Mouse (Mus musculus) kidney, embryonic 16.5 days (tissue): ENCODE data around the gene Gm16867. TPM values are rescaled to one million over a fixed set of nuclear protein-coding genes. Genes with fewer than 3 reads are reported as not detected.
"Not testable (repeated sequence)": the region's sequence is repeated elsewhere in the genome, so short reads cannot be mapped to it uniquely, and the experiment has no call there.

Experiments used
- ATAC-seq: fragments of 200-750 bp; cut with Nextera tagmentation; 2 replicates; pipeline ENCODE4 v1.8.0; 2017; ENCODE audit warnings: moderate TSS enrichment; ENCODE audit not compliant: low FRiP score, low TSS enrichment
- H3K27ac ChIP-seq: fragments of 300-500 bp; sonication (generic); 2 replicates; pipeline ENCODE4 v1.5.1; 2014; ENCODE audit warnings: low read length
- H3K27me3 ChIP-seq: fragments of 300-500 bp; sonication (generic); 2 replicates; pipeline ENCODE4 v1.6.1; 2014; ENCODE audit warnings: low read length, control low read depth, mixed read lengths; ENCODE audit not compliant: insufficient read depth
- H3K36me3 ChIP-seq: fragments of 300-500 bp; sonication (generic); 2 replicates; pipeline ENCODE4 v1.6.1; 2014; ENCODE audit warnings: low read length, control low read depth, mixed read lengths; ENCODE audit not compliant: insufficient read depth
- H3K4me1 ChIP-seq: fragments of 300-500 bp; sonication (generic); 2 replicates; pipeline ENCODE4 v1.6.1; 2014; ENCODE audit warnings: low read length, control low read depth, mixed read lengths; ENCODE audit not compliant: insufficient read depth
- H3K4me2 ChIP-seq: fragments of 300-500 bp; sonication (generic); replicated peaks from 2 replicates; pipeline ENCODE4 v1.6.1; 2014; ENCODE audit warnings: low read depth, low read length
- H3K4me3 ChIP-seq: fragments of 300-500 bp; sonication (generic); 2 replicates; pipeline ENCODE4 v1.5.1; 2014; ENCODE audit warnings: mild to moderate bottlenecking, low read length
- H3K9ac ChIP-seq: fragments of 300-500 bp; sonication (generic); replicated peaks from 2 replicates; pipeline ENCODE4 v1.6.1; 2014; ENCODE audit warnings: low read length
- H3K9me3 ChIP-seq: fragments of 300-500 bp; sonication (generic); 2 replicates; pipeline ENCODE4 v1.6.1; 2016; ENCODE audit warnings: low read length, control low read depth
- WGBS: fragments of 180-500 bp; shearing (Covaris S2); extraction: QIAGEN DNeasy Blood & Tissue Kit; methylation state at CpG from one replicate; pipeline ENCODE4 v1.1.7; 2014; 5-methylcytosine and 5-hydroxymethylcytosine counted together
- polyA plus RNA-seq: library from polyadenylated mRNA; unstranded; fragments of >200 nt; fragmentation: Nextera tagmentation; extraction: Ambion mirVana; gene quantifications from 2 replicates; pipeline ENCODE4 v1.2.1, GENCODE M21; 2015

Gm16867 gene
- not detected in 2 replicates for polyA plus RNA-seq

DNA sequence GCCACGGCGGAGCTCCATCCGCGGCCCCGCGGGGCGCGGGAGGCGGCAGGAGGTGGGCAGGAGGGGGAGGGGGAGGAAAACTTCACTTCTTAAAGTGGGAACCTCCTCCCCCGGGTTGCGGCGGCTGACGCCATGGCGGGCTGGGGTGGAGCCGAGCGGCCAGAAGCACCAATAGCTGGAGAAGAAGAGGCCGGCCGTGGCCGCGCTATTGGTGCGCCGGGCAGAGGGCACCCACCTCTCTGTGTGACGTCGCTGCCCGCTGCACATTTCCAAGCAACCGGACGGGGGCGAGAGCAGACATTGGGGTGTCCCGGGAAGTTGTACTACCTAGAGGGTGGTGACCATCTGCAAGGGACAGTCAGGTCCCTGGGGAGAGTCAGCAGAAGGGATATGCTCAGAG, at the start of gene Gm16867:
TSS of gene Gm16867 (minus strand) at position 189 of the 400 bp plus-strand sequence.
- H3K36me3 ChIP-seq, H3K4me3 ChIP-seq, H3K9ac ChIP-seq, H3K4me1 ChIP-seq, H3K27me3 ChIP-seq, H3K9me3 ChIP-seq, H3K4me2 ChIP-seq, H3K27ac ChIP-seq: not testable (repeated sequence)
- peak; percentile 99 for ATAC-seq
- WGBS, result no CpG with 5 or more reads among the region's 29 CpGs

- H3K27me3 ChIP-seq, H3K4me1 ChIP-seq, H3K9ac ChIP-seq, H3K9me3 ChIP-seq, ATAC-seq, H3K27ac ChIP-seq, H3K36me3 ChIP-seq, H3K4me3 ChIP-seq, H3K4me2 ChIP-seq: not testable (repeated sequence)
- WGBS, result no CpG with 5 or more reads among the region's 4 CpGs
Observed at GRCm38 (mm10) chr14:69547310-69547709, 44.1 kb upstream of the Gm16867 start.

DNA sequence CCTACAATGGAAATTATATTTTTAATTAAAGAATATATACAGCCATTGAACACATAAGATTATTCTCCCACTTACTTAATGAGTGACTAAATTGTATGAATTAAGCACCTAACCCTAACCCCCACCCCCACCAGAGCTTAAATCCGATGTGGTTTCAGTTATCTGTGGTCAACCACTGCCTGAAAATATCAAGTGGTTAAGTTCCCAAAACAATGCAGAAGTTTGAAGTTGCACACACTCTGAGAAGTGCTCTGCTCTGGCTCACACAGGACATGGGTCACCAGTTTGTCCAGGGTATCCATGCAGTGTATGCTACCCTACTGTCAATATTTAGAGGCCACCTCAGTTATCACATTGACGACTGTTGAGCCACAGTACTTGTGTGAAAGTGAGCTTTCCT, 41.9 kb upstream of the Gm16867 start:
- H3K27ac ChIP-seq, H3K27me3 ChIP-seq, H3K36me3 ChIP-seq, H3K4me3 ChIP-seq, ATAC-seq, H3K9me3 ChIP-seq, H3K4me1 ChIP-seq, H3K4me2 ChIP-seq, H3K9ac ChIP-seq: not testable (repeated sequence)
- WGBS, result no CpG with 5 or more reads among the region's 2 CpGs

DNA sequence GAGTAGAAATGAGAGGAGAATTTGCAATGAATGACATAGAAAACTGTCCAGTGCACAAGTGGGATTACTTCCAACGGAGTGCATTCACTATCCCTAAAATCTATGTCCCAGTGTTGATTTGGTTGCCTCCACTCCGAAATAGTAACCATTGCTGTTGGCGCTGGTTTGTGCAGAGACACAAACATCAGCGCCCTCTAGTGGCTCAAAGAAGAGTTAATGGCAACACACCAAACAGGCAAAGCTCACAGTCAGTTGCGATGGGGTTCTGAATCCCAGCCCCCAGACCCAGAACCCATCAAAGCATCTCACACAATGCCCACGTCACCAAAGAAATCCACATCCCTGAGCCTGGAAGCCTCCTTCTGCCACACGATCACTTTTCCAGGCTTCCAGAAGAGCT, 40.9 kb upstream of the Gm16867 start:
- H3K4me2 ChIP-seq, H3K36me3 ChIP-seq, H3K27me3 ChIP-seq, H3K4me1 ChIP-seq, H3K4me3 ChIP-seq, H3K27ac ChIP-seq, ATAC-seq, H3K9ac ChIP-seq, H3K9me3 ChIP-seq: not testable (repeated sequence)
- WGBS, result no CpG with 5 or more reads among the region's 7 CpGs

- not testable (repeated sequence) for ATAC-seq, H3K4me1 ChIP-seq, H3K4me2 ChIP-seq, H3K27me3 ChIP-seq, H3K9ac ChIP-seq, H3K4me3 ChIP-seq, H3K36me3 ChIP-seq, H3K9me3 ChIP-seq, H3K27ac ChIP-seq
- no CpG with 5 or more reads among the region's 7 CpGs for WGBS
Observed at GRCm38 (mm10) chr14:69542695-69543094, 39.5 kb upstream of the Gm16867 start.

DNA sequence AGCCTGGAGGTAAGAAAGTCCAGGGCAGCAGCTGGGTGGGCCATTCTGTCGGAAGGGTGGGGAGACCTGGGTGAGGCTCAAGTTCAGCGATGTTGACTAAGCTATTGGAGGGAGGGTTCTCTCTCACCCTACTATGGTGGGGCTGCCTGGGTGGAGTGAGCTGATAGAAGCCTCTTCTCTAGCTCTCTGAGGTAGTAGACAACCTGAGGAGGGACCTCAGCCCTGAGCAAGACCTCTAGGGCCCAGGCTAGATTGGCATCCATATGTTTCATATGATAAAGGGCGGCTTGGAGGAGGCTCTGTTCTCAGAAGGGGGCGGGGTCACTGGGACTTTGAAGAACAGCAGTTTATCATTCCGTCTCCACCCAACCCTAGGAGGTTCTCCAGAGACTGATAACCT, 37.0 kb upstream of the Gm16867 start:
- H3K36me3 ChIP-seq, H3K4me2 ChIP-seq, H3K9me3 ChIP-seq, H3K27ac ChIP-seq, H3K27me3 ChIP-seq, H3K4me1 ChIP-seq, H3K4me3 ChIP-seq, ATAC-seq, H3K9ac ChIP-seq: not testable (repeated sequence)
- WGBS, result no CpG with 5 or more reads among the region's 5 CpGs

DNA sequence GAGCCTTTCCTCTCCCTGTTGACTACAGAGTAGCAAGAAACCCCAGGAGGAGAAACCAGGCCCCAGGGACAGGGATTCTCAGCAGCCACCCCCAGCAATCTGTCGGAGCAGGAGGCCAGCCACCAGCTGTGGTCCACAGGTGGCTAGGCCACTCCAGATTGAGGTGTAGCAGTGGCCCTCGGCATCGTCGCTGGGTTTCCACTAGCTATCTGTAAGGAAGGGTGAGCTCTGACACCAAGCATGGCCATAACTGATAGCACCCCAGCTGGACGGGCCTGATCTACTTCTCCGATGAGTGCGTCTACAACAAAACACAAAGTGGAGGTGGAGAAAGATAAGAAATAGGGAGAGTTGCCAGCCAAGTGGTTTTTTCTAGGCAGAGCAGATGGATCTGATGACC, 33.4 kb upstream of the Gm16867 start:
- not testable (repeated sequence) for H3K27ac ChIP-seq, H3K9me3 ChIP-seq, H3K27me3 ChIP-seq, ATAC-seq, H3K4me3 ChIP-seq, H3K9ac ChIP-seq, H3K4me1 ChIP-seq, H3K36me3 ChIP-seq, H3K4me2 ChIP-seq
- WGBS, result no CpG with 5 or more reads among the region's 7 CpGs

DNA sequence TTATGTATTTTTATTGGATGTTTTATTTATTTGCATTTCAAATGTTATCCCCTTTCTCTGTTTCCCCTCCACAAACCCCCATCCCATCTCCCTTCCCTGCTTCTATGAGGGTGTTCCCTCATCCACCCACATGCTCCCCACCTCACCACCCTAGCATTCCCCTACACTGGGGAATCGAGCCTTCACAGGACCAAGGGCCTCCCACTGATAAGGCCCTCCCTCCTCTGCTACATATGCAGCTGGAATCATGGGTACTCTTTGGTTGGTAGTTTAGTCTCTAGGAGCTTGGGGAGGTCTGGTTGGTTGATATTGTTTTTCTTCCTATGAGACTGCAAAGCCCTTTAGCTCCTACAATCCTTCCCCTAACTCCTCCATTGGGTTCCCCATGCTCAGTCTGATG, 23.0 kb upstream of the Gm16867 start:
- WGBS, result no CpG with 5 or more reads among the region's 1 CpGs
- not testable (repeated sequence) for ATAC-seq

GRCm38 (mm10) chr14:69523001-69523400, 19.8 kb upstream of the Gm16867 start:
- not testable (repeated sequence) for H3K36me3 ChIP-seq, ATAC-seq, H3K27ac ChIP-seq, H3K4me3 ChIP-seq, H3K27me3 ChIP-seq, H3K9me3 ChIP-seq, H3K4me1 ChIP-seq, H3K9ac ChIP-seq, H3K4me2 ChIP-seq
- WGBS, result no CpG with 5 or more reads among the region's 1 CpGs

More for the DNA sequence above, 23.0 kb upstream of the Gm16867 start:
- H3K36me3 ChIP-seq, H3K4me3 ChIP-seq, H3K27me3 ChIP-seq, H3K27ac ChIP-seq, H3K4me2 ChIP-seq, H3K4me1 ChIP-seq, H3K9me3 ChIP-seq, H3K9ac ChIP-seq: not testable (repeated sequence)

GRCm38 (mm10) chr14:69520810-69521209, 17.6 kb upstream of the Gm16867 start:
- H3K27ac ChIP-seq, H3K36me3 ChIP-seq, ATAC-seq, H3K9me3 ChIP-seq, H3K9ac ChIP-seq, H3K4me3 ChIP-seq, H3K4me1 ChIP-seq, H3K4me2 ChIP-seq, H3K27me3 ChIP-seq: not testable (repeated sequence)
- no CpG with 5 or more reads among the region's 2 CpGs for WGBS

GRCm38 (mm10) chr14:69512449-69512848, 9.3 kb upstream of the Gm16867 start, which contains the start of gene Gm27179:
Gene Gm27179 (minus strand): TSS chr14:69512549.
- not testable (repeated sequence) for ATAC-seq, H3K4me3 ChIP-seq, H3K36me3 ChIP-seq, H3K4me1 ChIP-seq, H3K9me3 ChIP-seq, H3K27ac ChIP-seq, H3K4me2 ChIP-seq, H3K9ac ChIP-seq, H3K27me3 ChIP-seq
- WGBS, result no CpG with 5 or more reads among the region's 2 CpGs
